Mouse (Mus musculus): ENCODE data around the gene Olfr414.

The Olfr414 gene

GRCm38 (mm10) chr1:174423764-174424163, at the start of gene Olfr414:
Gene Olfr414, plus strand, starts transcription at chr1:174424064.
- DNase-seq (ENCODE audit: low read depth, low spot score) = no peak

GRCm38 (mm10) chr1:174390746-174391145, 33.1 kb upstream of the Olfr414 start, which contains the start of gene Olfr248:
Gene Olfr248, plus strand, starts transcription at chr1:174391046.
- DNase-seq (ENCODE audit: low read depth, low spot score) = no peak

- DNase-seq (ENCODE audit: low read depth, low spot score) = no peak
Measured at GRCm38 (mm10) chr1:174422959-174423358, 905 bp upstream of the Olfr414 start.

GRCm38 (mm10) chr1:174426180-174426986, 2.5 kb downstream of the Olfr414 start:
- DNase-seq (ENCODE audit: low read depth, low spot score) = no peak

- DNase-seq (ENCODE audit: low read depth, low spot score) = no peak
Measured at GRCm38 (mm10) chr1:174427402-174427801, 3.5 kb downstream of the Olfr414 start.

- no peak for DNase-seq (ENCODE audit: low read depth, low spot score)
Measured at GRCm38 (mm10) chr1:174428407-174428806, 4.5 kb downstream of the Olfr414 start.

- no peak for DNase-seq (ENCODE audit: low read depth, low spot score)
Measured at GRCm38 (mm10) chr1:174434121-174434520, 10.3 kb downstream of the Olfr414 start.

- DNase-seq (ENCODE audit: low read depth, low spot score) = no peak
Measured at GRCm38 (mm10) chr1:174441782-174442181, 17.9 kb downstream of the Olfr414 start, which contains the start of gene Olfr220. Gene Olfr220, plus strand, starts transcription at chr1:174442082.

- DNase-seq (ENCODE audit: low read depth, low spot score) = no peak
Measured at GRCm38 (mm10) chr1:174455100-174455499, 31.2 kb downstream of the Olfr414 start.

GRCm38 (mm10) chr1:174465385-174465784, 41.5 kb downstream of the Olfr414 start:
- no peak for DNase-seq (ENCODE audit: low read depth, low spot score)

GRCm38 (mm10) chr1:174466240-174466639, 42.4 kb downstream of the Olfr414 start:
- no peak for DNase-seq (ENCODE audit: low read depth, low spot score)

GRCm38 (mm10) chr1:174469736-174470135, 45.9 kb downstream of the Olfr414 start:
- DNase-seq (ENCODE audit: low read depth, low spot score) = peak; percentile 4

- no peak for DNase-seq (ENCODE audit: low read depth, low spot score)
Measured at GRCm38 (mm10) chr1:174482567-174482966, 58.7 kb downstream of the Olfr414 start.

Data from skeletal muscle tissue, adult 2 months (tissue).